8 mouse cellular contexts compared by ENCODE assay signal in genomic region chr5:118877313-118877669, GRCm38 (mm10).
DNase-seq lines count a peak whose midpoint lies in the region; ATAC-seq and TF ChIP-seq lines count a peak whose summit lies in the region.

No protein-coding gene starts in this region.

- peaks cover 56% of the 10 kb centered on the region for H3K4me1 ChIP-seq in embryonic facial prominence, embryonic 10.5 days
- no peaks in the 10 kb centered on the region for H3K4me1 ChIP-seq in heart, embryonic 16.5 days (ENCODE audit: control insufficient read depth, insufficient read depth, low read length)
- no peaks in the 10 kb centered on the region; the same call in 1 of the 2 replicates for H3K4me1 ChIP-seq in midbrain, embryonic 11.5 days (ENCODE audit: control insufficient read depth, insufficient read depth, low read length)

- peak overlapping the region; percentile 33 for H3K4me3 ChIP-seq in gastrocnemius, adult 2 months
- peak overlapping the region; percentile 52 for H3K4me3 ChIP-seq in embryonic facial prominence, embryonic 10.5 days
- H3K4me3 ChIP-seq in heart, embryonic 16.5 days (ENCODE audit: low read length), result peak overlapping the region; percentile 28
- peak overlapping the region; percentile 18 for H3K4me3 ChIP-seq in midbrain, embryonic 11.5 days (ENCODE audit: low read depth, low read length)

- no peak for ATAC-seq in heart, embryonic 16.5 days (replicated peaks; ENCODE audit: extremely low read depth, insufficient read depth, low FRiP score)
- no peak for ATAC-seq in midbrain, embryonic 11.5 days (ENCODE audit: low FRiP score)

- no peak overlapping the region for H3K27ac ChIP-seq in gastrocnemius, adult 2 months
- H3K27ac ChIP-seq in embryonic facial prominence, embryonic 10.5 days (replicated peaks), result peak overlapping the region; percentile 82
- no peak overlapping the region for H3K27ac ChIP-seq in heart, embryonic 16.5 days (ENCODE audit: low read length)
- no peak overlapping the region for H3K27ac ChIP-seq in midbrain, embryonic 11.5 days (ENCODE audit: low read depth, low read length)

- intact Hi-C loops in gastrocnemius, adult 2 months (cut with DNase I), result loop anchor here (5.0 to 10.0 kb wide), 2 partner anchors 338 to 795 kb away; partner anchors contain the start of gene Tbx3

- peak; percentile 50 for DNase-seq in gastrocnemius, adult 2 months
- DNase-seq in gastrocnemius, postnatal 25 days, result no peak
- DNase-seq in embryonic facial prominence, embryonic 10.5 days (ENCODE audit: low spot score), result peak; percentile 83
- peak; percentile 74 to 78 for DNase-seq in kidney, postnatal 4 days
- DNase-seq in midbrain, embryonic 11.5 days (ENCODE audit: low spot score, missing footprints), result peak; percentile 91
- peak; percentile 78 for DNase-seq in urinary bladder, postnatal 14 days (ENCODE audit: low spot score)
- no peak for DNase-seq in left cerebral cortex, adult 11 months (ENCODE audit: low spot score)

- H3K4me2 ChIP-seq in heart, embryonic 16.5 days (ENCODE audit: low read depth, low read length), result peak overlapping the region; percentile 58
- peak overlapping the region; percentile 42 for H3K4me2 ChIP-seq in midbrain, embryonic 11.5 days

- H3K36me3 ChIP-seq in embryonic facial prominence, embryonic 10.5 days (replicated peaks), result no peaks in the 10 kb centered on the region
- H3K36me3 ChIP-seq in heart, embryonic 16.5 days (ENCODE audit: control insufficient read depth, insufficient read depth), result no peaks in the 10 kb centered on the region
- H3K36me3 ChIP-seq in midbrain, embryonic 11.5 days (ENCODE audit: control insufficient read depth, insufficient read depth, low read length), result no peaks in the 10 kb centered on the region

- H3K9me3 ChIP-seq in embryonic facial prominence, embryonic 10.5 days, result 0 out of 2 replicates have a peak, but pooled peaks cover 2% of the 10 kb centered on the region
- H3K9me3 ChIP-seq in heart, embryonic 16.5 days (replicated peaks; ENCODE audit: control insufficient read depth, low read length), result no peaks in the 10 kb centered on the region
- no peaks in the 10 kb centered on the region for H3K9me3 ChIP-seq in midbrain, embryonic 11.5 days (ENCODE audit: control insufficient read depth, low read length)

- H3K9ac ChIP-seq in heart, embryonic 16.5 days (ENCODE audit: low read length), result no peak overlapping the region
- no peak overlapping the region; the same call in 1 of the 2 replicates for H3K9ac ChIP-seq in midbrain, embryonic 11.5 days (ENCODE audit: low read length)

- peaks cover 63% of the 10 kb centered on the region for H3K27me3 ChIP-seq in embryonic facial prominence, embryonic 10.5 days (replicated peaks; ENCODE audit: low read depth, poor library complexity, severe bottlenecking)
- H3K27me3 ChIP-seq in heart, embryonic 16.5 days (ENCODE audit: control insufficient read depth, insufficient read depth, low read length), result peaks cover 46% of the 10 kb centered on the region
- H3K27me3 ChIP-seq in midbrain, embryonic 11.5 days (ENCODE audit: control insufficient read depth, insufficient read depth, low read length), result peaks cover 39% of the 10 kb centered on the region

- WGBS in embryonic facial prominence, embryonic 10.5 days, result 0% methylated on average over 12 of the region's 12 CpGs
- WGBS in heart, embryonic 16.5 days, result 0% methylated on average over 12 of the region's 12 CpGs
- WGBS in midbrain, embryonic 11.5 days, result 0% methylated on average over 12 of the region's 12 CpGs

- TF ChIP-seq CTCF in gastrocnemius, adult 2 months (IDR thresholded peaks at IDR 0.05), result peak; percentile 67

Comparison
In these comparisons a context has a peak if more than half of its experiments do, and no peak if none do; other contexts are left out.
1. DNase-seq: peak in gastrocnemius, adult 2 months (single experiment), embryonic facial prominence, embryonic 10.5 days (single experiment), kidney, postnatal 4 days (2 of 2), midbrain, embryonic 11.5 days (single experiment) and urinary bladder, postnatal 14 days (single experiment); none in gastrocnemius, postnatal 25 days (single experiment) and left cerebral cortex, adult 11 months (single experiment).
2. Peak in every context shown above with its lines, with median percentiles within 50 percentile points of each other: H3K4me3 ChIP-seq.